Mouse (Mus musculus) CD8-positive naive resting alpha-beta T cell, adult 2 months (primary cell): ENCODE results near the gene Itga5.

ENCODE experiments used
- DNase-seq, 2 experiments: peaks; one replicate each; pipeline ENCODE4 v3.0.0; 2022; ENCODE audit warnings: low read depth in 2 of 2, low spot score in 2 of 2

Gene Itga5

GRCm38 (mm10) chr15:103340786-103341185 lies 25.8 kb downstream of the Itga5 start:
- no peak for DNase-seq

- peak; percentile 55 to 69 for DNase-seq
Measured at GRCm38 (mm10) chr15:103339961-103340337, 26.6 kb downstream of the Itga5 start, which contains the start of gene Zfp385a. Gene Zfp385a (minus strand): TSS chr15:103340093.

GRCm38 (mm10) chr15:103339166-103339960 lies 27.2 kb downstream of the Itga5 start:
- DNase-seq: no peak

- no peak for DNase-seq
Measured at GRCm38 (mm10) chr15:103338829-103339165, 27.8 kb downstream of the Itga5 start.

GRCm38 (mm10) chr15:103336996-103337667 lies 29.4 kb downstream of the Itga5 start:
- no peak for DNase-seq

- no peak for DNase-seq
Measured at GRCm38 (mm10) chr15:103335488-103336235, 30.9 kb downstream of the Itga5 start.

GRCm38 (mm10) chr15:103335040-103335439 lies 31.5 kb downstream of the Itga5 start:
- DNase-seq: no peak

- DNase-seq: no peak
Measured at GRCm38 (mm10) chr15:103334194-103334593, 32.4 kb downstream of the Itga5 start.

GRCm38 (mm10) chr15:103333738-103334137 lies 32.8 kb downstream of the Itga5 start:
- DNase-seq: no peak

GRCm38 (mm10) chr15:103333081-103333615 lies 33.4 kb downstream of the Itga5 start:
- DNase-seq: no peak

GRCm38 (mm10) chr15:103323455-103324247 lies 42.9 kb downstream of the Itga5 start:
- peak; percentile 69 to 76 for DNase-seq

- no peak for DNase-seq
Measured at GRCm38 (mm10) chr15:103323070-103323454, 43.5 kb downstream of the Itga5 start.

GRCm38 (mm10) chr15:103322396-103322795 lies 44.2 kb downstream of the Itga5 start:
- DNase-seq: no peak

- DNase-seq: no peak
Measured at GRCm38 (mm10) chr15:103321076-103321475, 45.5 kb downstream of the Itga5 start.

GRCm38 (mm10) chr15:103318201-103318816 lies 48.3 kb downstream of the Itga5 start:
- DNase-seq: no peak

GRCm38 (mm10) chr15:103317731-103318130 lies 48.8 kb downstream of the Itga5 start:
- DNase-seq: no peak

GRCm38 (mm10) chr15:103317120-103317519 lies 49.4 kb downstream of the Itga5 start:
- DNase-seq: no peak

GRCm38 (mm10) chr15:103315979-103316776 lies 50.4 kb downstream of the Itga5 start:
- no peak for DNase-seq

- DNase-seq: no peak
Measured at GRCm38 (mm10) chr15:103315011-103315502, 51.5 kb downstream of the Itga5 start.
